Mouse (Mus musculus): ENCODE measurements around the gene Peli2.

DNA sequence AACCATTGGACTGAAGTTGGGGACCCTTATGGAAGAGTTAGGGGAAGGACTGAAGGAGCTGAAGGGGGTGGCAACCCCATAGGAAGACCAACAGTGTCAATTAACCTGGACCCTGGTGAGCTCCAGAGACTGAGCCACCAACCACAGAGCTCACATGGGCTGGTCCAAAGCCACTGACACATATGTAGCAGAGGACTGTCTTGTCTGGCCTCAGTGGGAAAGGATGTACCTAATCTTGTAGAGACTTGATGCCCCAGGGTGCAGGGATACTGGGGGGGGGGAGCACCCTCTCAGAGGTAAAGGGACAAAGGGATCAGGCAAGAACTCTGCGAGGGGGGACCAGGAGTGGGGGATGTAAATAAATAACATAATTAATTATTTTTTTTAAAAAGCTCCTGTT lies 176.2 kb downstream of the Peli2 start:
- TF ChIP-seq CTCF (IDR thresholded peaks at IDR 0.05; ENCODE audit: insufficient read depth, low read depth, low read length) (no peak), POLR2A (IDR thresholded peaks at IDR 0.05; ENCODE audit: insufficient read depth, low read depth, low read length) (no peak)

Measured in olfactory bulb, adult 2 months (tissue).